Mouse (Mus musculus): ENCODE measurements at regions not wholly inside any gene's neighbourhood (a gene's known extent, or its start where the extent isn't known, plus 50 kb on each side); places are given as distances from the start of the nearest gene placed in this dataset.

DNA sequence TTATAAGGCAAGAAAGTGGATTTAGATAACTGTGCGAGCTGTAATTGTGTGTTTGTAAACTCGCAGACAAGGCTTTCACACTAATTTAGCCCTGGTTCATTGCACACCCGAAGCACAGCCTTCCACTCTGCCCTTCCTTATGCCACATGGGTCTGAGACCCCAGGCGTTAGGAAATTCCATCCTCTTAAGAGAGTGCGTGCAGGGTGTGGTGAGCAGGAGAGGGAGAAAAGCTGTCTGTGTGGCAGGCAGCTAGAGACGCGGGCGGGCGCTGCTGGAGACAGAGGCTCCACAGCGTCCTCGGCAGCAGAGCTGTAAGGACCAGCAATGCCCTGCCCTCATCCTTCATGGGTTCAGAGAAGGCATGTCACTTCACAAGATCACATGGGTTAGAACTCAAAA is 176.6 kb upstream of the Dapk1 start:
- TF ChIP-seq MAX (IDR thresholded peaks at IDR 0.05; ENCODE audit: low read depth): no peak
- TF ChIP-seq MYOD1 (IDR thresholded peaks at IDR 0.05; ENCODE audit: control insufficient read depth in 1 of 3, insufficient read length in 2 of 3, low read depth in 2 of 3): no peak

Data from myocyte (in vitro differentiated cells).